Mouse (Mus musculus) left cerebral cortex, adult 9 months (tissue): ENCODE data around the gene Zfp446.
A peak's percentile ranks its signal among the peaks of the same experiment; 100 is the strongest.

Experiments
- DNase-seq, 2 experiments: peaks; one replicate each; pipeline ENCODE4 v3.0.0; 2022; ENCODE audit warnings: low spot score in 2 of 2

Gene Zfp446

DNA sequence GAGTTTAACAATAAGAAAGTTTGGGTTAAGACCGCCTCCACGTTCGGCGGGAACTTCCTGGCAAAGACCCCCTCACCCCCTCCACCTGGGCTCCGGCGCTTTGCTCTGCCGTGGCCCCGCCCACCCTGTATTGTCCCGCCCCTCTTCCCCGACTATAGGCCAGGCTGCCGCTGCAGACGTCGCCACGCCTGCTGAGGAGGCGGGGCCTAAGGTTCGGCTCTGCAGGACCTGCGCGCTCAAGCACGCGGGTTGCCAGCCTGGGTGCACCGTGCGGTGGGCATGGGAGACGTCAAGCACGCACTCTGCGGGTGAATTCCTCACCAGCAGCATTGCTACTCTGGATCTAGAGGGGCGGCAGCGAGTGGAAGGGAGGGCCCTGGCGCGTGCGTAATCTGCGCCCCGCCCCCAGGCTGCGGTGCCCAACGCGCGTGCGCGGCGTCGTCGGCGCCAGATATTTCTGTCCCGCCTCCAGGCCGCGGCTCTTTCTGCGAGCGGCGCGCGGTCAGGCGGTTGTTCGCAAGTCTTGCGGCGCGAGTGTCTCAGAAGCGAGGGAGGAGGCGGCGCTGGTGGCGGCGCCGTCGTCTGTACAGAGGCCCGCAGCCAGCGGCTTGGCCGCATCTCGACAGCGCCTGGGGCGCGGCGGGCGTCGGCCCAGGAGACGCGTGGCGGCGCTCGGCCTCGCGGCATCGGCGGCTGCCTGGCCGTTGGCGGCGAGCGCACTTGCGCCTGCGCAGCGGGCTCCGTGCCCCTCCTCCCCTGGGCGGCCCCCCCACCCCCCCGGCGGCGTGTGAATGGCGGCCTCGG, 46.5 kb downstream of the Zfp446 start:
- DNase-seq = peak; percentile 89 to 94

DNA sequence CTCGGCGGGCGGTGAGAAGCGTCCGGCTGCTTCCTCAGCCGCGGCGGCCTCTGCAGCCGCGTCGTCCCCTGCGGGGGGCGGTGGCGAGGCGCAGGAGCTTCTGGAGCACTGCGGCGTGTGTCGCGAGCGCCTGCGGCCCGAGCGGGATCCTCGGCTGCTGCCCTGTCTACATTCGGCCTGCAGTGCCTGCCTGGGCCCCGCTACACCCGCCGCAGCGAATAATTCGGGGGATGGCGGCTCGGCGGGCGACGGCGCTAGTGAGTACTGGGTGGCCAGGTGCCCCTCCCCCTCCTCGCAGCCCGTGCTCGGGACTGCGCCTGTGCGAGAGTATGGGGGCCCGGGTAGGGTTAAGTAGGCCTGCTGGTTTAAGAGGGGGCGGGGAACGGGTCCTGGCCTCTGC, 47.2 kb downstream of the Zfp446 start:
- peak in 1 of 2 experiments; percentile 81 for DNase-seq

DNA sequence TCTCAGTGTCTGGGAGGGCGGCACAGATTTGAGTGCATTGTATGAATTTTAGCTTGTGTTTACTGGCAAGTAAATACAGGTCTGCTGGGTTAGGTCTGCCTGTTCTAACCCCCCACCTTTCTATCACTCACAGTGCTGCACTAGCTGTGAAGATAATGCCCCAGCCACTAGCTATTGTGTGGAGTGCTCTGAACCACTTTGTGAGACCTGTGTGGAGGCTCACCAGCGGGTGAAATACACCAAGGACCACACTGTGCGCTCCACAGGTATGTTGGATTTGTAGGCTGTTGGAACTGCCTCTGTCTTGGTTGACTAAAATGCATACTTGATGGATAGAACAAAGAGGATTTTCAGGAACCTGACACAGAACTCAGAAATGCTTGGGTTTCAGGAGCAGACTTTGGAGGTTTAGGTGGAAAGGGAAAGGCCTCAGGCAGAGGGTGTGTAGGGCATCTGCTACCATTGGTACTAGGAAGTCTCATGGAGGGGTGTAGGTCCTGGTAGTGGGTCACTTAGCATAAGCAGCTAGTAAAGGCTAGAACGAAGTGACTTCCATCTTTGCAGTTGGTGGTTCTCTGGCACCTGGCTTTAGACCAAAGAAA, 48.0 kb downstream of the Zfp446 start:
- no peak for DNase-seq

DNA sequence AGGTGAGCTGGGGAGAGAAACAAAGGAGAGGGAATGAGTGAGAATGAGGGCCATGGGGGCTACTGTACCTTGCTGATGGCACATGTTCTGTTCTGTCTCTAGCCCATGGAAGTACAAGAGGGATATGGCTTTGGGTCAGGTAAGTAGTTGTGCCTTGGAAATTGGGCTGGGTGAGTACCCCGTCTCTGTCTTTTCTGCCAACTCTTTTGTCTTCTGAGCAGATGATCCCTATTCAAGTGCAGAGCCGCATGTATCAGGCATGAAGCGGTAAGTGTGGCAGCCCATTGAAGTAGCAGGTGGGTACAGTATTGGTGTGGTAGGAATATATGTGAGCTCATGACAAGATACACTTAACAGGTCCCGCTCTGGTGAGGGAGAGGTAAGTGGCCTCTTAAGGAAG, 51.3 kb downstream of the Zfp446 start:
- no peak for DNase-seq

DNA sequence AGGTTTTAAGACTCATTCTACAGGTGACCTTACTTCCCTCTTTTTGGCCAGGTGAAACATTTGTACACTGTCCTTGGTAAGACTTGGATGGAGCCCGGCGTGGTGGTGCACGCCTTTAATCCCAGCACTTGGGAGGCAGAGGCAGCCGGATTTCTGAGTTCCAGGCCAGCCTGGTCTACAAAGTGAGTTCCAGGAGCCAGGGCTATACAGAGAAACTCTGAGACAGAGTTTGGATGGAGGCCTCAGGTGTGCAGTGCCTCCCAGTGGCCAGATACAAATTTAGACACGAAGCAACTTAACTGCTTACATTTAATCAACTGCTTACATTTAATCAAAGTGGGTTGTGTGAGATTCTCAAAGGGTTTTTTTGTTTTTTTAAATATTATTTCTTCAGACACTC, 53.4 kb downstream of the Zfp446 start:
- DNase-seq = no peak

DNA sequence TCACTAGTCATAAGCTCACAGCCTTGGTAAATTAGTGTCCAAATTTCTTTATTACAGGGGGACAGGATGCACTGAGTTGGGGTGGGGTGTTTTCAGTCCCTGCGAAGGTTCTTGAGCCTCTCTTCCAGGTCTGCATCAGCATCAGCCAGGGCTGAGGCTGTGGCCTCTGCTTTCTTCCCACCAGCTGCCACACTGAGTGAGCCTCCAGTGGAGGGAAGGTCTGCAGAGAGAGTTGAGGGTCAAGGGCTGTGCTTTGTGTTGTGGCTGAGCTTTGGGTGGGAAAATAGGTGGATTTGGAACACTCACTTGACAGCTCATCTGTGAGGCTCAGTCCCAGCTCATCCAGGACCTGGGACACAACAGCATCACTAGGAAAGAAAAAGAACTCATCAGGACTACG, 54.3 kb downstream of the Zfp446 start:
- no peak for DNase-seq

DNA sequence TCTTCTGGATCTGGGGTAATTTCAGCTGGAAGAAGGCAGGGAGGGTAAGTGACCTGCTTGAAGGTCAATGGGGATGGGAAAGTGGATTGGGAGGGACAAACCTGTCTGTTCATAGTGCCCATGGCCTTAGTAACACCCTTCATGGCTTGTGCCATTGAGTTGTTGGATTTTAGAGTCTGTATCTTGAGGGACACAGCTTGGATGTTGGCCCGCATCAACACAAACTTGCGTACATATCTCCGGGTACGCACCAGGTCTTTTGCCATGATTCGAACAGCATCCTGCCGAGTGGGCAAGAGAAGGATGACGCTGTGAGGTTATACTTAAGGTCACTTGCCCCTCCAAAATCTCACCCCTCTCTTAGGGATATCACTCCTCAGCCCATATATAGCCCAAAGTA, 54.9 kb downstream of the Zfp446 start:
- no peak for DNase-seq

DNA sequence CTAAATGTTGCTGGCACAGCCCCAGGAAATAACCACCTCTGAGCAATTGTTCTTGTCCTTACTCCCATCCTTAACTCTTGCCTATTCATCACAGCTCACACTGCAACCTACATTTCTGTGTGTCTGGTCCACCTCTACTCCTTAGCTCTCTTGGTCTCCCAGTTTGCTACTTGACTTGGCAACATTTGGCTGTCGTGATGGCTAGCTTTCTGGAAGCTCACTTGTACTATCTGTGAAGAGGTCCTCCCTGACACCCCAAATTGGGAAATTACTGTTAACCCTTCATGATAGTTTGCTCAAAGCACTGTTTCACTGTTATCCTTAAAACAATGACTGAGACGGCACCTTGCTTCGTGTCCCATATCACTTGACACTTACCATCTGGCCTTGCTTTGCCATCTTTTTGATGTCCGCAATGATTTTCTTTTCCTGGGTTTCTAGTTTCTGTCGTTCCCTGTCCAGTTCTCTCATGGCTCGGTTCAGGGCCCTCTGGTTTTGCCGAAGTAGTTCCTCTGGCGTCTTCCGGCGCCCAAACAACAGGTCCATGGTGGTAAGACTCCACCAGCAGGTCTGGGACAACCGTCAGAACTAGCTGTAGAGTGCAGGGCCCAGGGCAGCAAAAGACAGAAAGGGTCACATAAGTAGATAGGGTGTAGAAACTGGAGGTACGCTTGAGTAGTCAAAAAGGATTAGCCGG, 56.0 kb downstream of the Zfp446 start:
- DNase-seq = no peak

DNA sequence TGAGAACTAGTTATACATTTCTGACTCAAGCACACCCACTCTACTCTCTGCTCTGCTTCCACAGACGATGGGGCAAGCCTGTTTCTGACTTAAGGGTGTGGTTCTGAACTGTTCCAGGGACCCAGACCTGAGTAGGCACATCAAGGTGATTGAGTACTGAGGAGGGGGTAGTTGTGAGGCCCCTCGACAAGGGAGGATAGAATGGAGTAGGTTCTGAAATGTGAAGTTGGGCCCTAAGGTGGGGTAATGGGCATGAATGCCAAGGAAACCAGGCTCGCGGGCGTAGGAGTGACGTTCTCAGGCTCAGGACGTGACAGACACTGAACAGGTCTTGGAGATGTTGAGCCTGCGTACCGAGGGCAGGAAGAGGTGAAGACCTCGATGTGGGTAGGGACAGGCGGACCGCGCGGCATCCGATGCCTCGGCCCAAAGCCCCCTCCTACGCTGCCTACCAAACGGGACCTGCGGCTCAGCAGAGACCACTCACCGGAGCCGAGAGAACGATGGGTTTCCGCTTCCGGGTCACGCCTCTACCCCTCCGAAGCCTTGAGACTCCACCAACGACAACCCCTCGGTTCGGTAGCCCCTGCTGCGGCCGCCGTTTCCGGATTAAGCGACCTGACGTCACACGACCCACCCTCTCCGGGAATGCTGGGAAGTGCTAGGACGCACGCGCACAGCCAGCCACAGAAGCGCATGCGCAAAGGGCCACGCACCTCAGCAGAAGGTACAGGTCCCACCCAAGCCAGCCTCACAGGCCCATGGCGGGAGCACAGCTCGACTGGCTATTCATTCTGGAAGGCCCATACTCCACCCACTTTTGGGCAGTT, 56.7 kb downstream of the Zfp446 start, which contains the start of gene Chmp2a:
Chmp2a (minus strand) TSS at position 660 of the 830 bp plus-strand sequence.
- peak; percentile 95 to 98 for DNase-seq
